Mouse (Mus musculus): ENCODE results near the gene Tnn. TPM values are rescaled to one million over a fixed set of nuclear protein-coding genes. Genes with fewer than 3 reads are reported as not detected.
A peak's percentile ranks its signal among the peaks of the same experiment; 100 is the strongest.

Tnn gene
- total RNA-seq, 2 experiments from 2014 or later: 0.37 to 0.48 TPM

DNA sequence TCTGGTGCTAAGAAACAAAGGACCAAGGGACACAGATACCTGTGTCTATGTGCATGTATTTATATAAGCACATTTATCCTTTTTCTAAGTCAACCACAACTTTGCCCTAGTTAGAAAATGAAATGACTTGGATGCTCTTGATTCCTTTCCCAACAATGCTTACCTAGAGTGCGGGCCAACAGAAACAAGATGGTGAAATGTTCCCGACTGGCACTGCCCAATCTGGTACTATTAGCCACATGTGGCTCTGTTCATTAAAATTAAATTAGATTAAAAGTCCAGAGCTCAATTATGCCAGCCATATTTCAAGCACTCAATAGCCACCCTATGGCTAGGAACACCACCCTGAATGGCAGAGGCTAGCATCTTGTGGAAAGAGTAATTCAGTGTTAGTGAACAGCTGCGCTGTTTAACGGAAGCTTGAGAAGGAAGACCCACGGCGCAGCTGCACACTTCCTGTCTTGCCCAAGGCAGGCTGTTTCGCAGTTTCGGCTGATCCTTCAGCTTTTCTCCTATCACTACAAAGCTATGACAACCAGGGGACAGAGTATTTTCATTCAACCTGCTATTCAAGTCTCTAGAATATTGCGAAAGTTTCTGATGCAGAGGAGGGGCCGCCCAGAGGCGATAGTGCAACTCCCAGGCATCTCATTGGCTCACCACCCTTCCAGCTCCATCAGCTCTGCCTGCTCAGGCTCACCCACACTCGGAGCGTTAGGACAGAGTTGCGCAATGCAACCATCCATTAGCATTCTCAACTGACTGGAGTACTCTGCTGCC is 74.3 kb downstream of the Tnn start:
- no peak overlapping the region for H3K27ac ChIP-seq
- intact Hi-C loops (cut with DNase I): no loop called here
- DNase-seq (ENCODE audit: extremely low spot score in 1 of 2, low spot score in 2 of 2): no peak
- H3K4me3 ChIP-seq: no peak overlapping the region
- TF ChIP-seq CTCF (IDR thresholded peaks at IDR 0.05): no peak

DNA sequence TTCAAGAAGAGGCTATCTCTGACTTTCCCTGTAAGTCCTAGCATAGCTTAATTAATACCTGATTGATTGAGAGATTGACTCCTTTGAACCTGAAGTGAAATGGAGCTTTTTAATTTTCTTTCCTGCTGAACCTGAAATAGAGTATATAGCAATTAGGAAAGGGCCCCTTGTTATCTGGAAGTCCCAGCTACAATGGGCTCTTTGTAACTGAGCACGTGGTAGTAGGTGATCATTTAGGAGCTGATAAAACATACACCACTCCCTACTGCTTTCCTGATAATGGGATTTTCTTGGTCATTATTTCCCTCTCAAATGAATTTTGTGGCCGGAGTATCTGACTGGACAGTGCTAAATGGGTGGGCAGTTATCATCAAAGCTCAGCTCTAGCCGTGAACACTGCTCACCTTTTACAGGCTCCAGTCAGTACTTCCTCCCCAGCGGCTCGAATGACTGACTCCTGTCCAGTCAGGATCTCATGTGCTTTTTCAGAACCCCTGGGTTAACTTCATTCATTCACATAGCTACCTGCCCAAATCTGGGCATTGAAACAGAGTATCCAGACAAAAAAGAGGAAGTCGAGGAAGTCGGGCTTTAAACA is 88.7 kb downstream of the Tnn start:
- no peak overlapping the region for H3K4me3 ChIP-seq
- H3K27ac ChIP-seq: no peak overlapping the region
- intact Hi-C loops (cut with DNase I): loop anchor here (5.0 kb wide), 1 partner anchor 152 kb away; no protein-coding TSS in a partner anchor
- no peak for DNase-seq (ENCODE audit: extremely low spot score in 1 of 2, low spot score in 2 of 2)
- TF ChIP-seq CTCF (IDR thresholded peaks at IDR 0.05): no peak

DNA sequence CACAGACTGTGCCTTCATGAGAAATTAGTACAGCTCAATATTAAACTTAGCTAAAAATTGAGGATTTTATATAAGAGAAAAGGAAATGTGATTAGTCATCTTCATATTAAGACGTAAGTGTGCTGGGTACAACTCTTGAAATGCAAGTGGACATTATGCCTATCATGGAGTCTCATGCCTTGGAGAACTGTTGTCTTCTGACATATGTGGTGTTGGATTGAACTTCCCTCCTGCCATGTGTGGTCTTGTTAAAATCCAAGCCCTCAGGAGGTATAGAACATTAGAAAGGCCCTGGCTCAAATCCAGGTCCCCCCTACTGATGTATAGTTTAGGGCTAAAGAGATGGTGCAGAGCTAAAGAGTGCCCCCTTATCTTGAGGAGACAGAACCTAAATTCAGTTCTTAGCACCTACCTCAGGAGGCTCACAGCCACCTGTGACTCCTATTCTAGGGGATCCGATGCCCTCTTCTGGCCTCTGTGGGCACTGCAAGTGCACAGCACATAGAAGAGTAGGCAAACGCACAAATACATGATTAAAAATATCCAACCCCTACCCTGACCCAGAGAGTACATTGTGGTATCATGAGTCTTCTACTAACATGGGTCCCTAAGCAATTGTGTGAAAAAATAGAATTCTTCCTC is 91.5 kb downstream of the Tnn start:
- intact Hi-C loops (cut with DNase I): loop anchor here (5.0 kb wide), 1 partner anchor 150 kb away; no protein-coding TSS in a partner anchor
- DNase-seq (ENCODE audit: extremely low spot score in 1 of 2, low spot score in 2 of 2): no peak

DNA sequence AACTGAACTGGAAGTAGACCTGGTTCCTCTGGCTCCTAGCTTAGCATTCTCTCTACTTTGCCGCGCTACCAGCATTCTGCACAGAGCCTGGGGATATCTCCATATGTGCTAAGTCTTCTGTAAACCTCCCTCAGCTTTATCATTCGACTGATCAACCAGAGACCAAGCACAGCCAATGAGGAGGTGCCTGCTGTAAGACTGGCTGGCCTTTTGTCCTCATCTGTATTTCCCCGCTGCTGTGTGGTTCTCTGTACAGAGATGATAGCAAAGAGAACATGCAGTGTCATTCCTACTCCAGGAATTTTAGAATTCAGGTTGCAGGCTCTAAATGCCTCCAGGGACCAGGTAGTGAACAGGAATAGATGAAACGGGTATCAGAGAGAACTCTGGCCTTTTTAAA is 92.1 kb downstream of the Tnn start:
- intact Hi-C loops (cut with DNase I): loop anchor here (5.0 kb wide), 1 partner anchor 149 kb away; no protein-coding TSS in a partner anchor
- no peak for TF ChIP-seq CTCF (IDR thresholded peaks at IDR 0.05)
- no peak for DNase-seq (ENCODE audit: extremely low spot score in 1 of 2, low spot score in 2 of 2)
- no peak overlapping the region for H3K4me3 ChIP-seq
- H3K27ac ChIP-seq: no peak overlapping the region

More for the DNA sequence above, 91.5 kb downstream of the Tnn start:
- TF ChIP-seq CTCF (IDR thresholded peaks at IDR 0.05): peak; percentile 58
- H3K27ac ChIP-seq: no peak overlapping the region
- no peak overlapping the region for H3K4me3 ChIP-seq

DNA sequence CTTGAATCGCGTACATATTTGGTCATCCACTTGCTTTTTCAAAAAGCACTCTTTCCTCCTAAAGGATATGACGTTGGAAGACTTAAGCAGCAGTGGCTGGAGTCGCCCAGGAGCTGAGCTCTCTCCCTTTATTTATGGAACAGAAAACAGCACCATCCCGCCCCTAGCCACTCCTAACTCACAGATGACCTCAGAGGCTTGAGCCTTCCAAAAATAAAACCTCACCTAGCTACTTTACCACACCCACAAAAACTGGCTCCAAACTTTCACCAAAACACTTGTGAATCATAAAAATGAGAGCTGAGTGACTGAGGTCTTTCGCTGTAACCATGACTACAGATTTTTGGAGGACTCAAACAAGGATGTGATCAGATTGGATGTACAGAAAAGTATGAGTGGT is 92.8 kb downstream of the Tnn start:
- no peak for TF ChIP-seq CTCF (IDR thresholded peaks at IDR 0.05)
- DNase-seq (ENCODE audit: extremely low spot score in 1 of 2, low spot score in 2 of 2): no peak
- H3K4me3 ChIP-seq: no peak overlapping the region
- H3K27ac ChIP-seq: no peak overlapping the region
- intact Hi-C loops (cut with DNase I): loop anchor here (5.0 kb wide), 1 partner anchor 148 kb away; no protein-coding TSS in a partner anchor

DNA sequence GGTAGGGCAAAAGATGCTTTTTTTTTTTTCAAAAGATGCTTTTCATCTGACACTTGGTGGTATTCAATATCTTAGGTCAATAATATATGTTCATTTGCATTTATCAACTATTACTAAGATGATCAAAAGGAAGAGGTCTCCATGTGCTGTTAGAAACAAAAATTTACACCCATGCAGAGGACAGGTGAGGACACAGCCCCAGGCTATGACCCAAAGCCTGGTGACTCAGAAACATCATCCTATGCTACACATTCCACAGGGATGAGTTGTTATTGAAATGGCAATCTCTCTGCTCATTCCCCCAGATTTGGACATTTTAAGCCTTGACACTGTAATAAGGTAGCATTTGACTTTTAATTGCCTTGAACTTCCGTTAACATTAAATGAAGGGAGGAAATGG is 93.5 kb downstream of the Tnn start:
- TF ChIP-seq CTCF (IDR thresholded peaks at IDR 0.05): no peak
- intact Hi-C loops (cut with DNase I): loop anchor here (5.0 kb wide), 1 partner anchor 148 kb away; no protein-coding TSS in a partner anchor

DNA sequence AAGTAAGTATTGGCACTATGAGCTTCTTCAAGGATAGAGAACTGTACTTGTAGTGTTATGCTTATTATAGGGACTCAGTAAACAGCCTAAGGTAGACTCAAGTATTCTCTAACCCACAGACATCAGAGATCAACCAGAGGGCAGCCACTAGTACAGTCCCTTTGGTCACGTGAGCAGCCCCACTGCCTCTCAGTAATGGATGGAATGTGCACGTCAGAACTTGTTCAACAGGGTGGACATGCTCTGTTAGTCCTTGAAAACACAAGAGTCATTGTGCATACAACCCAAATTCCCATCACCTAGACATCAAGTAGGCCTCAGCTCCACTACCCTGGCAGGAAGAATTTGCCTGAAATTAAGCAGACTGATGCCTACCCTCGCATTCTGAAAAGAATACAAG is 95.7 kb downstream of the Tnn start:
- Histone ChIP-seq H3K27ac (no peak overlapping the region), H3K4me3 (no peak overlapping the region)
- DNase-seq (ENCODE audit: extremely low spot score in 1 of 2, low spot score in 2 of 2): no peak
- no peak for TF ChIP-seq CTCF (IDR thresholded peaks at IDR 0.05)
- intact Hi-C loops (cut with DNase I): no loop called here

More for the DNA sequence above, 93.5 kb downstream of the Tnn start:
- no peak overlapping the region for H3K27ac ChIP-seq
- DNase-seq (ENCODE audit: extremely low spot score in 1 of 2, low spot score in 2 of 2): no peak
- no peak overlapping the region for H3K4me3 ChIP-seq

DNA sequence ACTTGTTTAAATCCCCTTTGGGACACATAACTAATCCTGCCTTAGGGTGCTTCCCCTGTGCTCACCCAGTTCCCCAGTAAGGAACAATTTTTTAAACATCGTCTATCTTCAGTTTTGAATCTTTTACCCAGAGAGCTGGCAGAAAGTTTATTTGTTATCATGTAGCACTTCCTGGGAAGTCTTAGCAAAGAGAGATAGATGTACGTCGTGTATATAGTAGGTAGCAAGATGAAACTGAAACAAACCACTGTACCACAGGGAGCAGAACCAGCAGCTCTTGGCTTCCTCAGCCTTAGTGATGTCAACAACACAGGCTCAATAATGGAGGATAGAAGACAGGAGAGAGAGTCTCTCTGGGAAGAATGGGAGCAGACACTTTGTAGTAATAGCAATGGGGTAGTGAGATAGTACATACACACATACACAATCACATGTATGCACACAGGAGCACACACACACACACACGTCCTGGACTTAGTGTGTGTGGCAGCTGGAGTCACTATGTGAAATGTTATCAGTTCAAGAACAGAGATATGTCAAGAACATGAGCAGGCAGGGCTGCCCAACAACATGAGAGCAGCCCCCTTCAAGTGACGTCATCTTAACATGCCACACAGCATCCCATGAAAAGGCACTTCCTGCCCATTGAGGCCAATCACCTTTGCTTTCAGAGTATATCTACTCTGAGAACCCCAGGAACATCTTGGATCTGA is 98.9 kb downstream of the Tnn start:
- no peak for DNase-seq (ENCODE audit: extremely low spot score in 1 of 2, low spot score in 2 of 2)
- intact Hi-C loops (cut with DNase I): no loop called here
- H3K4me3 ChIP-seq: no peak overlapping the region
- TF ChIP-seq CTCF (IDR thresholded peaks at IDR 0.05): no peak
- H3K27ac ChIP-seq: no peak overlapping the region

DNA sequence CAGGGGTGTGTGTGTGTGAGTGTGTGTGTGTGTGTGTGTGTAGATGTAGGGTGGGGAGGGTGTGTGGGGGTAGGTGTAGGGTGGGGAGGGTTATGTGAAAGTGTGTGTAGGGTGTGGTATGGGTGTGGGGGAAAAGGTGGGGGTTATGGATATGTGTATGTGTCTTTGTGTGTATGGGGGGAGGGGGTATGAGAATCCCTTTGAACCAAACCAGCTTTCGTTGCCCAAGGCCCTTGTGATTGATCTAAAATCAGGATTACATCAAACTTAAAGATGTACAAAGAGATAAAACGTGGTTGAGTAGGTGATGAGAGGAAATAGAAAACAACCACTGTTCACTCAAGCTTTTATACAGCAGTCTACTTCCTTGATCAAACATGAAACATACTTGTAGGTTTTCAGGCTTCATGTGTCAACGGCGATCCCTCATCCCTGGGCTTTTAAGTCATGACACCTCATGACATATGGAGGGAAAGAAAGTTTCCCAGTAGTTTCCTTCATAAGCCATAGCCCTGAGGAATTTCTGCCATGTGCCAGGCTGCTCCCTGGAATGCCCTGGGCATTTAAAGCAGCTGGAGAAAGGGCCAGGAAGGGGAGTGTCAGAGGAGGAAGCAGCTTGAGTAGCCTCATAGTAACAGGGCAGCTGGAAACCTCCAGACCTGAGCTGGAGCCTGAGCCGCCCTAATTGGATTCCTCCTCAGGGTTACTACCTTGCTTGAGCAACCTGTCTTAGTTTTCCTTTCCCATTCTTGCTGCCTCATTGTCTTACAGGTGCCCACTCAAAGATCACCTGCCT is 99.7 kb downstream of the Tnn start:
- H3K4me3 ChIP-seq: no peak overlapping the region
- H3K27ac ChIP-seq: no peak overlapping the region
- TF ChIP-seq CTCF (IDR thresholded peaks at IDR 0.05): no peak
- intact Hi-C loops (cut with DNase I): no loop called here
- DNase-seq (ENCODE audit: extremely low spot score in 1 of 2, low spot score in 2 of 2): no peak

DNA sequence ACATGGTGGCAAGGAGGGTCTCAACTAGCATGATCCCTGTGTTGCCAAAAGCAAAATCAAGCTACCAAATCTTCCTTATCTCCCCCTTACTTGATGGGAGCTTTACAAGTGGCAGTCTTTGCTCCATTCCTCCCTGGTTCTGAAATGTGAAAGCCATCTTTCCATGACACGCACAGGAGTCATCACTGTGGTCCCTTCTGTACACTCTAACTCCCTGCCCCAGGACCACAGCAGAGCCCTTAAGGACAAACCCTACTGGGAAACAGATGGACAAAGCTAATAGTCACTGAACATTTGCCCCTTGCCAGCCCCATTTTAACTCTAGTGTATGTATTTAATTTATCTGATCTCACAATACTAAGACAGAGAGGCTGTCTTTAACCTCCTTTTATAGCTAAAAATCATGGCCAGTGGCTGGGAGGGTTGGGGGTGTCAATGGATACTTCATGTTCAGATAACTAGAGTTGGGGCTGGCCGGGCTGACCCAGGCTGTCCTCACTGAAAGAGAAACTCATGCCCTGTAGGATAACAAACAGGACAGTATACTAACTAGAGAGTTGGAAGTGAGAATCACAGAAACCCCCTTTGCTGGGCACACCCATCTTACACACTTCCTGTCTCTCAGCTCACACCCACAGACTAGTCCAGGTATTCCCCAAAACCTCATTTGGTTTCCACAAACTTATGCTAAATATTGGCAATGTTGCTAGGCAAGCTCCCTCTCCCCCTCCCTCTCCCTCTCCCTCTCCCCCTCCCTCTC is 100.6 kb downstream of the Tnn start:
- Histone ChIP-seq H3K27ac (no peak overlapping the region), H3K4me3 (no peak overlapping the region)
- TF ChIP-seq CTCF (IDR thresholded peaks at IDR 0.05): no peak
- intact Hi-C loops (cut with DNase I): no loop called here
- DNase-seq (ENCODE audit: extremely low spot score in 1 of 2, low spot score in 2 of 2): no peak
